Mouse (Mus musculus) myocyte (in vitro differentiated cells): ENCODE data around the gene Nr1d1. TPM values are rescaled to one million over a fixed set of nuclear protein-coding genes. Genes with fewer than 3 reads are reported as not detected.

Experiments
- H3K27me3 ChIP-seq: one replicate; pipeline ENCODE4 v1.6.1; 2011; ENCODE audit not compliant: control insufficient read depth, insufficient read depth, insufficient read length
- H3K36me3 ChIP-seq: one replicate; pipeline ENCODE4 v1.6.1; 2011; ENCODE audit not compliant: control insufficient read depth, insufficient read depth
- H3K4me2 ChIP-seq: one replicate; pipeline ENCODE4 v1.6.1; 2011; ENCODE audit warnings: low read depth, control low read depth
- H3K4me3 ChIP-seq: one replicate; pipeline ENCODE4 v1.5.1; 2011; ENCODE audit warnings: mild to moderate bottlenecking, control low read depth, moderate library complexity
- H3K79me2 ChIP-seq: one replicate; pipeline ENCODE4 v1.6.1; 2011; ENCODE audit not compliant: control insufficient read depth, insufficient read depth
- H3ac ChIP-seq: one replicate; pipeline ENCODE4 v1.6.1; 2011; ENCODE audit not compliant: control insufficient read depth, insufficient read length
- CEBPB ChIP-seq: IDR thresholded peaks from 2 replicates; pipeline ENCODE4 v1.6.1; 2011; ENCODE audit warnings: mild to moderate bottlenecking, moderate library complexity; ENCODE audit not compliant: poor library complexity, insufficient read depth, severe bottlenecking
- E2F4 ChIP-seq: IDR thresholded peaks from one replicate; pipeline ENCODE4 v1.6.1; 2011; ENCODE audit warnings: mild to moderate bottlenecking, control low read depth, moderate library complexity; ENCODE audit not compliant: insufficient read depth
- MAX ChIP-seq: IDR thresholded peaks from one replicate; pipeline ENCODE4 v1.6.1; 2011; ENCODE audit warnings: low read depth, mild to moderate bottlenecking, control low read depth
- MYOD1 ChIP-seq, 3 experiments: IDR thresholded peaks; one replicate each; pipeline ENCODE4 v1.6.1; 2011; ENCODE audit warnings: control low read depth in 2 of 3, low read depth in 2 of 3, mild to moderate bottlenecking in 2 of 3, moderate library complexity in 1 of 3; ENCODE audit not compliant: insufficient read length in 2 of 3, control insufficient read depth in 1 of 3
- MYOG ChIP-seq, 3 experiments: IDR thresholded peaks; one replicate each; pipeline ENCODE4 v1.6.1; 2011; ENCODE audit warnings: control low read depth in 2 of 3, low read depth in 2 of 3, mild to moderate bottlenecking in 2 of 3; ENCODE audit not compliant: insufficient read length in 2 of 3, control insufficient read depth in 1 of 3, insufficient read depth in 1 of 3
- POLR2A ChIP-seq: IDR thresholded peaks from one replicate; pipeline ENCODE4 v1.6.1; 2011; ENCODE audit warnings: low read depth, mild to moderate bottlenecking, control low read depth, moderate library complexity; ENCODE audit not compliant: insufficient read length
- POLR2AphosphoS2 ChIP-seq: IDR thresholded peaks from one replicate; pipeline ENCODE4 v1.6.1; 2011; ENCODE audit warnings: low read depth, control low read depth; ENCODE audit not compliant: insufficient read length
- REST ChIP-seq: IDR thresholded peaks from one replicate; pipeline ENCODE4 v1.6.1; 2011; ENCODE audit warnings: mild to moderate bottlenecking, control low read depth, moderate library complexity; ENCODE audit not compliant: insufficient read depth, insufficient read length
- SRF ChIP-seq: IDR thresholded peaks from one replicate; pipeline ENCODE4 v1.6.1; 2011; ENCODE audit warnings: low read depth; ENCODE audit not compliant: control insufficient read depth, insufficient read length
- TCF12 ChIP-seq: IDR thresholded peaks from one replicate; pipeline ENCODE4 v1.6.1; 2011; ENCODE audit warnings: mild to moderate bottlenecking, control low read depth; ENCODE audit not compliant: poor library complexity, insufficient read depth, severe bottlenecking
- TCF3 ChIP-seq: IDR thresholded peaks from one replicate; pipeline ENCODE4 v1.6.1; 2011; ENCODE audit warnings: low read depth, control low read depth; ENCODE audit not compliant: insufficient read length
- USF1 ChIP-seq: IDR thresholded peaks from one replicate; pipeline ENCODE4 v1.6.1; 2011; ENCODE audit warnings: low read depth, mild to moderate bottlenecking, control low read depth, moderate library complexity
- polyA plus RNA-seq: library from polyadenylated mRNA; unstranded; fragments of >200 nt; fragmentation: generic; extraction: Trizol; gene quantifications from one replicate; pipeline ENCODE4 v1.2.1, GENCODE M21; 2012; ENCODE audit warnings: missing spikeins

Gene Nr1d1
- polyA plus RNA-seq, 1 experiment = 49.1 TPM

GRCm38 (mm10) chr11:98808417-98808816 is 33.3 kb upstream of the Nr1d1 start:
- peaks cover 34% of the 10 kb centered on the region for H3K79me2 ChIP-seq
- peaks cover 42% of the 10 kb centered on the region for H3K36me3 ChIP-seq
- H3K4me2 ChIP-seq = peak overlapping the region; percentile 86
- H3K27me3 ChIP-seq = no peaks in the 10 kb centered on the region
- no peak overlapping the region for H3ac ChIP-seq
- TF ChIP-seq TCF3 (no peak), MAX (no peak), TCF12 (no peak), SRF (no peak), USF1 (no peak), MYOG (IDR thresholded peaks at IDR 0.05; ENCODE audit: control insufficient read depth in 1 of 3, insufficient read depth in 1 of 3, insufficient read length in 2 of 3, low read depth in 2 of 3) (no peak)
- H3K4me3 ChIP-seq = peak overlapping the region; percentile 65

- peaks cover 56% of the 10 kb centered on the region for H3K36me3 ChIP-seq
- peaks cover 19% of the 10 kb centered on the region for H3K79me2 ChIP-seq
- H3K4me2 ChIP-seq = no peak within 1 kb of the TSS
- TF ChIP-seq TCF3 (no peak), MYOG (IDR thresholded peaks at IDR 0.05; ENCODE audit: control insufficient read depth in 1 of 3, insufficient read depth in 1 of 3, insufficient read length in 2 of 3, low read depth in 2 of 3) (no peak), USF1 (no peak), REST (no peak), E2F4 (no peak), TCF12 (no peak), MYOD1 (IDR thresholded peaks at IDR 0.05; ENCODE audit: control insufficient read depth in 1 of 3, insufficient read length in 2 of 3, low read depth in 2 of 3) (no peak), CEBPB (no peak), POLR2AphosphoS2 (no peak), SRF (no peak), POLR2A (no peak), MAX (no peak)
- H3K4me3 ChIP-seq = no peak within 1 kb of the TSS
- no peak within 1 kb of the TSS for H3ac ChIP-seq
- no peaks in the 10 kb centered on the region for H3K27me3 ChIP-seq
These were observed 29.5 kb upstream of the Nr1d1 start, which contains the start of gene Casc3 for GRCm38 (mm10) chr11:98804605-98805004. Casc3 (plus strand) TSS chr11:98804905.

- no peak for TF ChIP-seq TCF12
- TF ChIP-seq TCF3 = no peak
- no peak for TF ChIP-seq E2F4
- no peak for TF ChIP-seq MAX
- no peak for TF ChIP-seq SRF
- TF ChIP-seq REST = no peak
- TF ChIP-seq CEBPB = no peak
- TF ChIP-seq MYOG (IDR thresholded peaks at IDR 0.05; ENCODE audit: control insufficient read depth in 1 of 3, insufficient read depth in 1 of 3, insufficient read length in 2 of 3, low read depth in 2 of 3) = no peak
- no peak for TF ChIP-seq POLR2A
- no peak for TF ChIP-seq MYOD1 (IDR thresholded peaks at IDR 0.05; ENCODE audit: control insufficient read depth in 1 of 3, insufficient read length in 2 of 3, low read depth in 2 of 3)
- no peak for TF ChIP-seq POLR2AphosphoS2
- no peak for TF ChIP-seq USF1
These were observed 22.8 kb upstream of the Nr1d1 start for GRCm38 (mm10) chr11:98797909-98798308.

GRCm38 (mm10) chr11:98797306-98797705 is 22.2 kb upstream of the Nr1d1 start:
- no peak for TF ChIP-seq E2F4
- TF ChIP-seq POLR2AphosphoS2 = no peak
- no peak for TF ChIP-seq CEBPB
- TF ChIP-seq SRF = no peak
- Histone ChIP-seq H3K79me2 (peaks cover 54% of the 10 kb centered on the region), H3K4me3 (peak overlapping the region; percentile 89), H3K36me3 (peaks cover 18% of the 10 kb centered on the region), H3ac (peak overlapping the region; percentile 71), H3K27me3 (no peaks in the 10 kb centered on the region), H3K4me2 (peak overlapping the region; percentile 95)

More at GRCm38 (mm10) chr11:98797909-98798308, 22.8 kb upstream of the Nr1d1 start:
- peak overlapping the region; percentile 89 for H3K4me3 ChIP-seq
- H3K79me2 ChIP-seq = peaks cover 54% of the 10 kb centered on the region
- peak overlapping the region; percentile 95 for H3K4me2 ChIP-seq
- H3K36me3 ChIP-seq = peaks cover 18% of the 10 kb centered on the region
- no peak overlapping the region for H3ac ChIP-seq
- H3K27me3 ChIP-seq = no peaks in the 10 kb centered on the region

- no peak for TF ChIP-seq MYOG (IDR thresholded peaks at IDR 0.05; ENCODE audit: control insufficient read depth in 1 of 3, insufficient read depth in 1 of 3, insufficient read length in 2 of 3, low read depth in 2 of 3)
- TF ChIP-seq POLR2A = peak; percentile 5
- peak in 2 of 3 experiments; percentile 19 to 49 for TF ChIP-seq MYOD1 (IDR thresholded peaks at IDR 0.05; ENCODE audit: control insufficient read depth in 1 of 3, insufficient read length in 2 of 3, low read depth in 2 of 3)
- peak; percentile 65 for TF ChIP-seq POLR2AphosphoS2
- H3K4me2 ChIP-seq = peak overlapping the region; percentile 95
- peak overlapping the region; percentile 89 for H3K4me3 ChIP-seq
- peak overlapping the region; percentile 71 for H3ac ChIP-seq
- peaks cover 13% of the 10 kb centered on the region for H3K36me3 ChIP-seq
- no peaks in the 10 kb centered on the region for H3K27me3 ChIP-seq
- H3K79me2 ChIP-seq = peaks cover 54% of the 10 kb centered on the region
These were observed 21.5 kb upstream of the Nr1d1 start for GRCm38 (mm10) chr11:98796515-98797216.
